Mouse (Mus musculus) stomach, embryonic 14.5 days (tissue): ENCODE data around the gene Lipa. TPM values are rescaled to one million over a fixed set of nuclear protein-coding genes. Genes with fewer than 3 reads are reported as not detected.
A peak's percentile ranks its signal among the peaks of the same experiment; 100 is the strongest.

Source experiments
- ATAC-seq: fragments of 200-750 bp; cut with Nextera tagmentation; 2 replicates; pipeline ENCODE4 v1.8.0; 2017; ENCODE audit warnings: low read depth, moderate TSS enrichment; ENCODE audit not compliant: insufficient number of reproducible peaks, insufficient read depth, low FRiP score
- H3K27ac ChIP-seq: fragments of 300-500 bp; sonication (generic); 2 replicates; pipeline ENCODE4 v1.5.1; 2014; ENCODE audit warnings: mild to moderate bottlenecking, low read length, moderate library complexity, mixed read lengths
- H3K27me3 ChIP-seq: fragments of 300-500 bp; sonication (generic); 2 replicates; pipeline ENCODE4 v1.6.1; 2014; ENCODE audit warnings: low read length, control low read depth, mixed read lengths; ENCODE audit not compliant: control insufficient read depth, insufficient read depth
- H3K36me3 ChIP-seq: fragments of 300-500 bp; sonication (generic); 2 replicates; pipeline ENCODE4 v1.6.1; 2014; ENCODE audit warnings: mild to moderate bottlenecking, control low read depth, low read length, moderate library complexity, mixed read lengths; ENCODE audit not compliant: control insufficient read depth, insufficient read depth
- H3K4me1 ChIP-seq: fragments of 300-500 bp; sonication (generic); 2 replicates; pipeline ENCODE4 v1.6.1; 2014; ENCODE audit warnings: low read length, control low read depth, mixed read lengths; ENCODE audit not compliant: control insufficient read depth, insufficient read depth
- H3K4me2 ChIP-seq: fragments of 300-500 bp; sonication (generic); replicated peaks from 2 replicates; pipeline ENCODE4 v1.6.1; 2014; ENCODE audit warnings: low read depth, low read length, control low read depth
- H3K4me3 ChIP-seq: fragments of 300-500 bp; sonication (generic); 2 replicates; pipeline ENCODE4 v1.5.1; 2014; ENCODE audit warnings: low read depth, low read length, control low read depth
- H3K9ac ChIP-seq: fragments of 300-500 bp; sonication (generic); replicated peaks from 2 replicates; pipeline ENCODE4 v1.6.1; 2014; ENCODE audit warnings: low read depth, mild to moderate bottlenecking, control low read depth, low read length, moderate library complexity, mixed read lengths
- H3K9me3 ChIP-seq: fragments of 300-500 bp; sonication (generic); 2 replicates; pipeline ENCODE4 v1.6.1; 2016; ENCODE audit warnings: low read depth, low read length, control low read depth; ENCODE audit not compliant: control insufficient read depth
- WGBS: fragments of 180-500 bp; shearing (Covaris S2); extraction: QIAGEN DNeasy Blood & Tissue Kit; methylation state at CpG from one replicate; pipeline ENCODE4 v1.1.7; 2014; 5-methylcytosine and 5-hydroxymethylcytosine counted together
- polyA plus RNA-seq: library from polyadenylated mRNA; unstranded; fragments of >200 nt; fragmentation: Nextera tagmentation; extraction: Ambion mirVana; gene quantifications from 2 replicates; pipeline ENCODE4 v1.2.1, GENCODE M21; 2014

Lipa gene
- polyA plus RNA-seq, 1 experiment from 2014 or later = 35.3 TPM

GRCm38 (mm10) chr19:34554061-34554460 is 26.8 kb upstream of the Lipa start:
- no peak overlapping the region for H3K4me3 ChIP-seq
- no peaks in the 10 kb centered on the region for H3K4me1 ChIP-seq
- H3K4me2 ChIP-seq = no peak overlapping the region
- no peaks in the 10 kb centered on the region for H3K27me3 ChIP-seq
- no peaks in the 10 kb centered on the region; the same call in 1 of the 2 replicates for H3K9me3 ChIP-seq
- H3K36me3 ChIP-seq = no peaks in the 10 kb centered on the region
- H3K9ac ChIP-seq = no peak overlapping the region
- no peak overlapping the region for H3K27ac ChIP-seq
- ATAC-seq = no peak

- H3K27me3 ChIP-seq = no peaks in the 10 kb centered on the region
- no peak overlapping the region for H3K27ac ChIP-seq
- no peak overlapping the region for H3K4me2 ChIP-seq
- no peak overlapping the region for H3K4me3 ChIP-seq
- H3K36me3 ChIP-seq = no peaks in the 10 kb centered on the region
- 45% methylated on average over 3 of the region's 3 CpGs for WGBS
- H3K9ac ChIP-seq = no peak overlapping the region
- no peaks in the 10 kb centered on the region; the same call in 1 of the 2 replicates for H3K9me3 ChIP-seq
- H3K4me1 ChIP-seq = no peaks in the 10 kb centered on the region
- ATAC-seq = no peak
These were observed 26.2 kb upstream of the Lipa start for GRCm38 (mm10) chr19:34553522-34553921.

- Histone ChIP-seq H3K36me3 (no peaks in the 10 kb centered on the region), H3K9ac (no peak overlapping the region), H3K27ac (no peak overlapping the region), H3K27me3 (no peaks in the 10 kb centered on the region), H3K4me2 (no peak overlapping the region), H3K9me3 (no peaks in the 10 kb centered on the region; the same call in 1 of the 2 replicates), H3K4me3 (no peak overlapping the region), H3K4me1 (no peaks in the 10 kb centered on the region)
- WGBS = 58% methylated on average over 6 of the region's 6 CpGs
- ATAC-seq = no peak
These were observed 25.7 kb upstream of the Lipa start for GRCm38 (mm10) chr19:34553021-34553420.

- Histone ChIP-seq H3K4me3 (no peak overlapping the region), H3K27me3 (no peaks in the 10 kb centered on the region), H3K4me2 (0 out of 2 replicates have a peak overlapping the region, but pooled peaks have one; percentile 4), H3K36me3 (no peaks in the 10 kb centered on the region), H3K27ac (no peak overlapping the region), H3K4me1 (no peaks in the 10 kb centered on the region), H3K9me3 (no peaks in the 10 kb centered on the region; the same call in 1 of the 2 replicates), H3K9ac (no peak overlapping the region)
- ATAC-seq = no peak
- 38% methylated on average over 5 of the region's 5 CpGs for WGBS
These were observed 24.7 kb upstream of the Lipa start for GRCm38 (mm10) chr19:34551981-34552380.

GRCm38 (mm10) chr19:34550534-34551223 is 23.4 kb upstream of the Lipa start, which contains the start of gene Ifit2:
Gene Ifit2, plus strand, starts transcription at chr19:34550694.
- peak within 1 kb of the TSS; percentile 47 for H3K4me3 ChIP-seq
- H3K27me3 ChIP-seq = no peaks in the 10 kb centered on the region
- H3K9me3 ChIP-seq = no peaks in the 10 kb centered on the region; the same call in 1 of the 2 replicates
- no peak within 1 kb of the TSS; the same call in 1 of the 2 replicates for H3K9ac ChIP-seq
- 2% methylated on average over 22 of the region's 22 CpGs for WGBS
- H3K27ac ChIP-seq = peak within 1 kb of the TSS; percentile 66
- no peaks in the 10 kb centered on the region for H3K36me3 ChIP-seq
- peak; percentile 95 for ATAC-seq
- H3K4me1 ChIP-seq = no peaks in the 10 kb centered on the region
- H3K4me2 ChIP-seq = peak within 1 kb of the TSS; percentile 55

GRCm38 (mm10) chr19:34550205-34550533 is 22.9 kb upstream of the Lipa start:
- peak overlapping the region; percentile 47 for H3K4me3 ChIP-seq
- WGBS = 28% methylated on average over 4 of the region's 4 CpGs

GRCm38 (mm10) chr19:34547976-34548375 is 20.7 kb upstream of the Lipa start:
- 39% methylated on average over 7 of the region's 7 CpGs for WGBS
- H3K36me3 ChIP-seq = no peaks in the 10 kb centered on the region

More at GRCm38 (mm10) chr19:34550205-34550533, 22.9 kb upstream of the Lipa start:
- no peaks in the 10 kb centered on the region for H3K27me3 ChIP-seq
- no peaks in the 10 kb centered on the region for H3K36me3 ChIP-seq
- H3K4me1 ChIP-seq = no peaks in the 10 kb centered on the region
- no peak for ATAC-seq
- H3K27ac ChIP-seq = no peak overlapping the region
- H3K9ac ChIP-seq = no peak overlapping the region; the same call in 1 of the 2 replicates
- H3K4me2 ChIP-seq = peak overlapping the region; percentile 55
- no peaks in the 10 kb centered on the region; the same call in 1 of the 2 replicates for H3K9me3 ChIP-seq

GRCm38 (mm10) chr19:34546211-34546610 is 18.9 kb upstream of the Lipa start:
- no peaks in the 10 kb centered on the region for H3K9me3 ChIP-seq
- no peak overlapping the region for H3K9ac ChIP-seq
- no peaks in the 10 kb centered on the region for H3K27me3 ChIP-seq
- no peaks in the 10 kb centered on the region for H3K36me3 ChIP-seq
- H3K27ac ChIP-seq = no peak overlapping the region
- no peak overlapping the region for H3K4me3 ChIP-seq
- H3K4me1 ChIP-seq = no peaks in the 10 kb centered on the region
- WGBS = 79% methylated on average over 4 of the region's 4 CpGs
- H3K4me2 ChIP-seq = no peak overlapping the region
- ATAC-seq = no peak

More at GRCm38 (mm10) chr19:34547976-34548375, 20.7 kb upstream of the Lipa start:
- no peaks in the 10 kb centered on the region for H3K4me1 ChIP-seq
- H3K27ac ChIP-seq = no peak overlapping the region
- no peak overlapping the region for H3K4me2 ChIP-seq
- no peak for ATAC-seq
- no peaks in the 10 kb centered on the region for H3K27me3 ChIP-seq
- H3K9me3 ChIP-seq = no peaks in the 10 kb centered on the region
- H3K9ac ChIP-seq = no peak overlapping the region
- no peak overlapping the region for H3K4me3 ChIP-seq

- Histone ChIP-seq H3K4me2 (no peak overlapping the region), H3K9me3 (no peaks in the 10 kb centered on the region), H3K27ac (no peak overlapping the region), H3K9ac (no peak overlapping the region), H3K4me3 (no peak overlapping the region), H3K36me3 (no peaks in the 10 kb centered on the region), H3K27me3 (no peaks in the 10 kb centered on the region), H3K4me1 (no peaks in the 10 kb centered on the region)
- WGBS = 79% methylated on average over 1 of the region's 1 CpGs
- no peak for ATAC-seq
These were observed 12.1 kb upstream of the Lipa start for GRCm38 (mm10) chr19:34539422-34539821.
